Mouse (Mus musculus): Measurements from ENCODE around the gene Nfix. TPM values are rescaled to one million over a fixed set of nuclear protein-coding genes. Genes with fewer than 3 reads are reported as not detected.

Gene Nfix
- polyA plus RNA-seq (2017; shearing (Covaris generic)) = 1 to 10 TPM; 2.8 to 7.2 TPM

GRCm38 (mm10) chr8:84799999-84800831 is at the start of gene Nfix:
Nfix (minus strand) TSS chr8:84800344.
- ATAC-seq = peak; percentile 57

- no peak for ATAC-seq
Measured at GRCm38 (mm10) chr8:84847684-84848435, 47.7 kb upstream of the Nfix start.

GRCm38 (mm10) chr8:84846722-84847572 is 46.8 kb upstream of the Nfix start, which contains the start of gene Calr:
Calr (minus strand) TSS chr8:84846934.
- ATAC-seq = peak; percentile 94

GRCm38 (mm10) chr8:84846094-84846721 is 46.1 kb upstream of the Nfix start:
- ATAC-seq = peak; percentile 4

- no peak for ATAC-seq
Measured at GRCm38 (mm10) chr8:84845355-84846093, 45.4 kb upstream of the Nfix start.

- ATAC-seq = no peak
Measured at GRCm38 (mm10) chr8:84844397-84845070, 44.4 kb upstream of the Nfix start.

- ATAC-seq = no peak
Measured at GRCm38 (mm10) chr8:84841514-84841913, 41.4 kb upstream of the Nfix start.

GRCm38 (mm10) chr8:84840248-84840999 is 40.3 kb upstream of the Nfix start, which contains the start of gene Rad23a:
Rad23a (minus strand) TSS chr8:84840665.
- ATAC-seq = peak; percentile 98

GRCm38 (mm10) chr8:84839875-84840247 is 39.7 kb upstream of the Nfix start:
- ATAC-seq = no peak

- ATAC-seq = no peak
Measured at GRCm38 (mm10) chr8:84839411-84839810, 39.3 kb upstream of the Nfix start.

- ATAC-seq = no peak
Measured at GRCm38 (mm10) chr8:84838513-84838912, 38.4 kb upstream of the Nfix start.

- ATAC-seq = no peak
Measured at GRCm38 (mm10) chr8:84837912-84838470, 37.8 kb upstream of the Nfix start.

- ATAC-seq = no peak
Measured at GRCm38 (mm10) chr8:84837149-84837911, 37.2 kb upstream of the Nfix start.

- ATAC-seq = no peak
Measured at GRCm38 (mm10) chr8:84834866-84835855, 35.0 kb upstream of the Nfix start.

- no peak for ATAC-seq
Measured at GRCm38 (mm10) chr8:84834002-84834865, 34.1 kb upstream of the Nfix start.

Data from CD4-positive, CD25-positive, alpha-beta regulatory T cell, adult 4 months (primary cell).